Comparison of ENCODE assay signal across 1 mouse cellular context in the genomic region with DNA sequence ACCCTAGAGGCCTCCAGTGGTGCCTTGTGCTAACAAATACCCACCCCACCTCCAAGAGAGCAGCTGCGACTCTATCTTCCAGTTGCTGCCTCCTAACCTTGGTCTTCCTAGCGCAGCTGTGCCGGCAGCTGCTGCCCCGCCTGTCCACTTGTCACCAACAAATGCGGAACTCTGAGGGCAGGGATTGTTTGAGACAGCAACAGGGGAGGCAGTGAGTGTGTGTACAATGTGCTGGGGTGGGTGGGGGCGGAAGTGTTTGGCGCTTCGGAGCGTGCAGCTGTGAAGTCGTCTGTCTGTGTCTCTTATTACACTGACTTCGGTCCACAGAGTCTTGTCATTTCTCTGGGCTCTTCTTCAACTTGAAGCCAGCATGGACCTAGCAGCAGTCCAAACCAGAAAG.
TF ChIP-seq lines count a peak whose summit lies in the region.

No protein-coding gene starts in this region.

TF ChIP-seq in CH12.LX, 34 proteins besides CTCF, POLR2A, EP300 and RAD21 (continued from another document):
- peak; percentile 95 for TF ChIP-seq TCF12 (IDR thresholded peaks at IDR 0.05; ENCODE audit: low read depth, low read length)
- peak; percentile 76 for TF ChIP-seq ELF1 (IDR thresholded peaks at IDR 0.05; ENCODE audit: low read depth, low read length)
- peak; percentile 72 for TF ChIP-seq BHLHE40 (IDR thresholded peaks at IDR 0.05; ENCODE audit: low read depth, low read length)
- TF ChIP-seq CHD1 (IDR thresholded peaks at IDR 0.05; ENCODE audit: low read depth, low read length): no peak
- peak; percentile 69 for TF ChIP-seq MAZ (IDR thresholded peaks at IDR 0.05; ENCODE audit: low read depth, low read length)
- no peak for TF ChIP-seq ZNF384 (IDR thresholded peaks at IDR 0.05; ENCODE audit: low read depth, low read length)
- TF ChIP-seq POLR2AphosphoS2 (IDR thresholded peaks at IDR 0.05; ENCODE audit: low read depth, low read length): no peak
